Mouse (Mus musculus): ENCODE results near the gene Sema4g.
A peak's percentile ranks its signal among the peaks of the same experiment; 100 is the strongest.

Sema4g gene

GRCm38 (mm10) chr19:45012636-45013035, 23.7 kb downstream of the Sema4g start:
- peak; percentile 43 for DNase-seq (ENCODE audit: low read depth, low spot score)
- peaks cover 5% of the 10 kb centered on the region for H3K36me3 ChIP-seq (ENCODE audit: control insufficient read depth, insufficient read depth, low read length, poor library complexity, severe bottlenecking)
- no peaks in the 10 kb centered on the region for H3K27me3 ChIP-seq (ENCODE audit: control insufficient read depth, insufficient read depth, low read length, poor library complexity, severe bottlenecking)

- DNase-seq (ENCODE audit: low read depth, low spot score) = no peak
- peaks cover 5% of the 10 kb centered on the region for H3K36me3 ChIP-seq (ENCODE audit: control insufficient read depth, insufficient read depth, low read length, poor library complexity, severe bottlenecking)
- no peaks in the 10 kb centered on the region; the same call in 1 of the 2 replicates for H3K27me3 ChIP-seq (ENCODE audit: control insufficient read depth, insufficient read depth, low read length, poor library complexity, severe bottlenecking)
Observed at GRCm38 (mm10) chr19:45013581-45014225, 24.8 kb downstream of the Sema4g start.

- Histone ChIP-seq H3K36me3 (ENCODE audit: control insufficient read depth, insufficient read depth, low read length, poor library complexity, severe bottlenecking) (peaks cover 5% of the 10 kb centered on the region), H3K27me3 (ENCODE audit: control insufficient read depth, insufficient read depth, low read length, poor library complexity, severe bottlenecking) (no peaks in the 10 kb centered on the region; the same call in 1 of the 2 replicates)
- DNase-seq (ENCODE audit: low read depth, low spot score) = peak; percentile 55
Observed at GRCm38 (mm10) chr19:45014335-45014971, 25.6 kb downstream of the Sema4g start, which contains the start of gene Lzts2. TSS of gene Lzts2 (plus strand) at chr19:45014414.

- Histone ChIP-seq H3K36me3 (ENCODE audit: control insufficient read depth, insufficient read depth, low read length, poor library complexity, severe bottlenecking) (peaks cover 5% of the 10 kb centered on the region), H3K27me3 (ENCODE audit: control insufficient read depth, insufficient read depth, low read length, poor library complexity, severe bottlenecking) (no peaks in the 10 kb centered on the region; the same call in 1 of the 2 replicates)
- DNase-seq (ENCODE audit: low read depth, low spot score) = no peak
Observed at GRCm38 (mm10) chr19:45014981-45015402, 26.1 kb downstream of the Sema4g start.

- Histone ChIP-seq H3K27me3 (ENCODE audit: control insufficient read depth, insufficient read depth, low read length, poor library complexity, severe bottlenecking) (no peaks in the 10 kb centered on the region; the same call in 1 of the 2 replicates), H3K36me3 (ENCODE audit: control insufficient read depth, insufficient read depth, low read length, poor library complexity, severe bottlenecking) (peaks cover 4% of the 10 kb centered on the region; the same call in 1 of the 2 replicates)
- peak; percentile 69 for DNase-seq (ENCODE audit: low read depth, low spot score)
Observed at GRCm38 (mm10) chr19:45015518-45016281, 26.8 kb downstream of the Sema4g start.

GRCm38 (mm10) chr19:45016341-45017215, 27.7 kb downstream of the Sema4g start:
- H3K27me3 ChIP-seq (ENCODE audit: control insufficient read depth, insufficient read depth, low read length, poor library complexity, severe bottlenecking) = no peaks in the 10 kb centered on the region; the same call in 1 of the 2 replicates
- no peaks in the 10 kb centered on the region; the same call in 1 of the 2 replicates for H3K36me3 ChIP-seq (ENCODE audit: control insufficient read depth, insufficient read depth, low read length, poor library complexity, severe bottlenecking)
- no peak for DNase-seq (ENCODE audit: low read depth, low spot score)

- Histone ChIP-seq H3K27me3 (ENCODE audit: control insufficient read depth, insufficient read depth, low read length, poor library complexity, severe bottlenecking) (no peaks in the 10 kb centered on the region; the same call in 1 of the 2 replicates), H3K36me3 (ENCODE audit: control insufficient read depth, insufficient read depth, low read length, poor library complexity, severe bottlenecking) (no peaks in the 10 kb centered on the region)
- peak; percentile 47 for DNase-seq (ENCODE audit: low read depth, low spot score)
Observed at GRCm38 (mm10) chr19:45017216-45017771, 28.4 kb downstream of the Sema4g start.

GRCm38 (mm10) chr19:45017909-45018308, 29.0 kb downstream of the Sema4g start:
- Histone ChIP-seq H3K27me3 (ENCODE audit: control insufficient read depth, insufficient read depth, low read length, poor library complexity, severe bottlenecking) (no peaks in the 10 kb centered on the region; the same call in 1 of the 2 replicates), H3K36me3 (ENCODE audit: control insufficient read depth, insufficient read depth, low read length, poor library complexity, severe bottlenecking) (no peaks in the 10 kb centered on the region)
- DNase-seq (ENCODE audit: low read depth, low spot score) = peak; percentile 65

- Histone ChIP-seq H3K27me3 (ENCODE audit: control insufficient read depth, insufficient read depth, low read length, poor library complexity, severe bottlenecking) (no peaks in the 10 kb centered on the region; the same call in 1 of the 2 replicates), H3K36me3 (ENCODE audit: control insufficient read depth, insufficient read depth, low read length, poor library complexity, severe bottlenecking) (no peaks in the 10 kb centered on the region)
- DNase-seq (ENCODE audit: low read depth, low spot score) = no peak
Observed at GRCm38 (mm10) chr19:45018351-45018831, 29.5 kb downstream of the Sema4g start.

GRCm38 (mm10) chr19:45020348-45020747, 31.4 kb downstream of the Sema4g start:
- H3K36me3 ChIP-seq (ENCODE audit: control insufficient read depth, insufficient read depth, low read length, poor library complexity, severe bottlenecking) = no peaks in the 10 kb centered on the region
- DNase-seq (ENCODE audit: low read depth, low spot score) = no peak
- no peaks in the 10 kb centered on the region; the same call in 1 of the 2 replicates for H3K27me3 ChIP-seq (ENCODE audit: control insufficient read depth, insufficient read depth, low read length, poor library complexity, severe bottlenecking)

GRCm38 (mm10) chr19:45021362-45021761, 32.5 kb downstream of the Sema4g start:
- no peak for DNase-seq (ENCODE audit: low read depth, low spot score)
- no peaks in the 10 kb centered on the region for H3K36me3 ChIP-seq (ENCODE audit: control insufficient read depth, insufficient read depth, low read length, poor library complexity, severe bottlenecking)
- no peaks in the 10 kb centered on the region; the same call in 1 of the 2 replicates for H3K27me3 ChIP-seq (ENCODE audit: control insufficient read depth, insufficient read depth, low read length, poor library complexity, severe bottlenecking)

- H3K36me3 ChIP-seq (ENCODE audit: control insufficient read depth, insufficient read depth, low read length, poor library complexity, severe bottlenecking) = no peaks in the 10 kb centered on the region
- H3K27me3 ChIP-seq (ENCODE audit: control insufficient read depth, insufficient read depth, low read length, poor library complexity, severe bottlenecking) = no peaks in the 10 kb centered on the region
- DNase-seq (ENCODE audit: low read depth, low spot score) = no peak
Observed at GRCm38 (mm10) chr19:45023993-45024392, 35.1 kb downstream of the Sema4g start.

GRCm38 (mm10) chr19:45024775-45025174, 35.9 kb downstream of the Sema4g start:
- no peaks in the 10 kb centered on the region for H3K27me3 ChIP-seq (ENCODE audit: control insufficient read depth, insufficient read depth, low read length, poor library complexity, severe bottlenecking)
- DNase-seq (ENCODE audit: low read depth, low spot score) = no peak
- H3K36me3 ChIP-seq (ENCODE audit: control insufficient read depth, insufficient read depth, low read length, poor library complexity, severe bottlenecking) = no peaks in the 10 kb centered on the region

All from splenic B cell, adult 2 months (primary cell).